Mouse (Mus musculus): ENCODE data around the gene Gna12.
A peak's percentile ranks its signal among the peaks of the same experiment; 100 is the strongest.

DNA sequence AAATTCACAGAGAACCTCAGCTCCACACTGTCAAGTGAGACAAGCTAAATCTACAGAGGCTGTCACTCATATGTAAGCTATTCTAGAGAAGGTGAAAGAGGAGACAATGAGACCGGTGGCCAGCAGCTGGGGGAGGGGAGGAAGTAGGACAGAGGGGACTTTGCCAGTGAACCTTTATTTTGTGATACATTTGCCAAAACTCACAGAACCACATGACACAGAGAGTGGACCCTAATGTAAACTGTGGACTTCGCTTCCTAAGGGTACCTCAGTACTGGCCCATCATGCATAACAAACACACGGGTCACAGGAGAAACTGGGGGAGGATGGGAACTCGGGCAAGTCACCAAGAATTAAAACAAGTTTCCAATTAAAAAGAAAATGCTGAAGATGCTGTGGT is 17.5 kb downstream of the Gna12 start:
- no peak for TF ChIP-seq CTCF (IDR thresholded peaks at IDR 0.05; ENCODE audit: low read depth)
- 0 out of 2 replicates have a peak, but pooled peaks have one; percentile 23 for TF ChIP-seq EP300 (IDR thresholded peaks at IDR 0.05; ENCODE audit: low read depth)
